Mouse (Mus musculus): Measurements from ENCODE around the gene Lif. TPM values are rescaled to one million over a fixed set of nuclear protein-coding genes. Genes with fewer than 3 reads are reported as not detected.
A peak's percentile ranks its signal among the peaks of the same experiment; 100 is the strongest.

Gene Lif
- polyA plus RNA-seq, 1 experiment: not detected

DNA sequence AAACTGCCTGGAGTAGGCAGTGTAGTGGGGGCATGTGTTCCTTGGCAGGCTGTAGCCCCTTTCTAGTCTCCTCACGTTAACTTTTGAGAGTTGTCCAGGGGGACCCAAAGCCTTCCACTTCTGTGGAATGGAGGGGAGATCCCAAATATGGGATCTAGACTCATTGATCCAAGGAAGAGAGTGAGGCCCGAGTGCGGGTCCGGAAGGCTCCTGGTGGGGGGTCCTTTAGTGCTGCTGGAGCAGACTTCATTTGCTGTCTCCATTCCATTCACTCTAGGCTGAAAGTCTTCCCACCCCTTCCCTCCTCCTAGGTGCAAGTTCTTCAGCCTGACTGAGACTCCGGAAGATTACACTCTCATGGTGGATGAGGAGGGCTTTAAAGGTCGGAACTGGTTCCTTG lies 38.7 kb upstream of the Lif start:
- peaks cover 69% of the 10 kb centered on the region for H3K4me1 ChIP-seq (ENCODE audit: control insufficient read depth)

DNA sequence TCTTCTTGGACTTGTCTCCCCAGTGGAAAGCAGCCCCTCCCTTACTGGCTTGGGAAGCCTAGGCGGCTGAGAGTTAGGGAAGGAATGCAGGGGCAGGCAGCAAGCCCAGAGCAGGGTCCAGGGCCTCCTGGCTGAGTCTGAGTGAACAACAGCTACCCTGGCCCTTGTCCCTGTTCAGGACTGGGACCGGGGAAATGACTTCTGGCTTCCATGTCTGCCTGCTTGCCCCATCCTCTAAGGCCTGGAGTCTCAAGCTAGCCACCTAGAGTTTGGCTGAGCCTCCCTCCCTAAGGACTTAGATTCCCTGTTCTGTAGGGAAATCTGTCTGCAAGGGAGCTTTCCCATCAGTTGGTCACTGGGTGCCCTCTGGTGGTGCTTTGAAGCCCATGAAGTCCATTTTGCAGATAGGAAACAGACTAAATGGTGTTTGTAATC lies 38.0 kb upstream of the Lif start:
- Histone ChIP-seq H3K36me3 (ENCODE audit: control insufficient read depth) (peaks cover 25% of the 10 kb centered on the region), H3K9me3 (ENCODE audit: control insufficient read depth, low read length) (no peaks in the 10 kb centered on the region), H3K27me3 (ENCODE audit: control insufficient read depth) (peaks cover 23% of the 10 kb centered on the region), H3K4me3 (replicated peaks) (no peak overlapping the region), H3K4me1 (ENCODE audit: control insufficient read depth) (peaks cover 75% of the 10 kb centered on the region)
- TF ChIP-seq TAL1 (IDR thresholded peaks at IDR 0.05; ENCODE audit: low read length): no peak
- no peak for TF ChIP-seq GATA1 (IDR thresholded peaks at IDR 0.05; ENCODE audit: low read length)

More for the DNA sequence above, 38.7 kb upstream of the Lif start:
- no peak for TF ChIP-seq TAL1 (IDR thresholded peaks at IDR 0.05; ENCODE audit: low read length)
- TF ChIP-seq GATA1 (IDR thresholded peaks at IDR 0.05; ENCODE audit: low read length): no peak
- Histone ChIP-seq H3K27me3 (ENCODE audit: control insufficient read depth) (peaks cover 23% of the 10 kb centered on the region), H3K4me3 (replicated peaks) (peak overlapping the region; percentile 73), H3K36me3 (ENCODE audit: control insufficient read depth) (peaks cover 32% of the 10 kb centered on the region), H3K9me3 (ENCODE audit: control insufficient read depth, low read length) (no peaks in the 10 kb centered on the region)

DNA sequence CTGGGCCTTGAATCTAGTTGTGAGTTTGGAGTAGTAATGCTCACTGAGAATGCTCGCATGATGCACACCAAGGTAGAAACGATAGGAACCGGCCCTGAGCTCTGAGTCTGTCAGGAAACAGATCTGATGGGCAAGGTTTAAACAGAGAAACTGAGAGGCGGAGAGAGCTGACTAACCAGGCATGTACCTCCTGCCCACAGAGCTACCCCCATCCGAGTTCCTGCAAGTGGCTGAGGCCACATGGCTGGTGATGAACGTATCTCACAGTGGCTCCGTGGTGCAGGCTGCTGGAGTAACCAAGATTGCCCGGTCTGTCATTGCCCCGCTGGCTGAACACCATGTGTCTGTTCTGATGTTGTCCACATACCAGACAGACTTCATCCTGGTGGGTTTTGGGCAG lies 37.4 kb upstream of the Lif start:
- Histone ChIP-seq H3K9me3 (ENCODE audit: control insufficient read depth, low read length) (no peaks in the 10 kb centered on the region), H3K4me3 (replicated peaks) (no peak overlapping the region)
- TF ChIP-seq TAL1 (IDR thresholded peaks at IDR 0.05; ENCODE audit: low read length) (no peak), GATA1 (IDR thresholded peaks at IDR 0.05; ENCODE audit: low read length) (no peak)

DNA sequence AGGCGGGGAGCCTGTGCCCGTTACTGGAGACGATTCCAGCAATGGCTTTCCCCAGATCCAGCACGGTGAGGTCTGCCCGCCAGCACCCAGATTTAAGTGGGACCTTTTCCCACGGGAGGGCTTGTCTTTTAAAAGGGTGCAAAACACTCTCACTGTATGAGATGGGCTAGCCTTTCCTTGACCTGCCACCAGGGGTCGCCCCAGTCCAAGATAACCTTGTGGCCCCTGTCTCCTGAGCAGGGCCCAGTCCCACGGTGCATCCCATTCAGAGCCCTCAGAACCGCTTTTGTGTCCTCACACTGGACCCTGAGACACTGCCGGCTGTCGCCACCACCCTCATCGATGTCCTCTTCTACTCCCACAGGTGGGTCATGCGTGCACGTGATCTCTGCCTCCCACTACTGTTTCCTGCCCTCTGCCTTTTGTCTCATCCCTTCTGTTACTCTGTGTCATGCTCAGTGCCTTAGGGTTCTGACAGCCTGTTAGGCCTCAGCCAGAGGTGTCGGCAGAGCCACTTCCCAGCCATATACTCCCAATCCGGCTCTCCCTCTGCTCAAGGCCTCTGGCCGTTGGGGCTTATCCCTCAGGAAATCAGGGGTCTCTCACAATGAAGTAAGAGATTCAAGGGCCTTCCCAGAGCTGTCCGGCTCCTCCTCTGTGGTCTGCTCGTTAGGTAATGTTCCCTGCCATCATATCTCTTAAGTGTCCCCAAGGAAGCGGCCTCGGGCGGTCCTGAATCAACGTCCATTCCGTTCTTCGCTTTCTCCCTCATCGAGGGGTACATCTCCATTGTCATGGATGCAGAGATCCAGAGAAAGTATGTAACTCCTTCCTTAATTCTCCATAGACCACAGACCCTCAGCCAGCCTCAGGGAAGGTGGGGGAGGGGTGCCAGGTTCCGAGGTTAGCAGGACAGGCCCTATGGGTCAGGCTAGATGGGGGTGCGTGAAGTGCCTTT lies 36.6 kb upstream of the Lif start:
- Histone ChIP-seq H3K27me3 (ENCODE audit: control insufficient read depth) (peaks cover 23% of the 10 kb centered on the region), H3K36me3 (ENCODE audit: control insufficient read depth) (peaks cover 24% of the 10 kb centered on the region), H3K9me3 (ENCODE audit: control insufficient read depth, low read length) (no peaks in the 10 kb centered on the region), H3K4me3 (replicated peaks) (no peak overlapping the region), H3K4me1 (ENCODE audit: control insufficient read depth) (peaks cover 89% of the 10 kb centered on the region)
- TF ChIP-seq GATA1 (IDR thresholded peaks at IDR 0.05; ENCODE audit: low read length) (no peak), TAL1 (IDR thresholded peaks at IDR 0.05; ENCODE audit: low read length) (no peak)

More for the DNA sequence above, 37.4 kb upstream of the Lif start:
- Histone ChIP-seq H3K27me3 (ENCODE audit: control insufficient read depth) (peaks cover 23% of the 10 kb centered on the region), H3K4me1 (ENCODE audit: control insufficient read depth) (peaks cover 81% of the 10 kb centered on the region), H3K36me3 (ENCODE audit: control insufficient read depth) (peaks cover 22% of the 10 kb centered on the region)

DNA sequence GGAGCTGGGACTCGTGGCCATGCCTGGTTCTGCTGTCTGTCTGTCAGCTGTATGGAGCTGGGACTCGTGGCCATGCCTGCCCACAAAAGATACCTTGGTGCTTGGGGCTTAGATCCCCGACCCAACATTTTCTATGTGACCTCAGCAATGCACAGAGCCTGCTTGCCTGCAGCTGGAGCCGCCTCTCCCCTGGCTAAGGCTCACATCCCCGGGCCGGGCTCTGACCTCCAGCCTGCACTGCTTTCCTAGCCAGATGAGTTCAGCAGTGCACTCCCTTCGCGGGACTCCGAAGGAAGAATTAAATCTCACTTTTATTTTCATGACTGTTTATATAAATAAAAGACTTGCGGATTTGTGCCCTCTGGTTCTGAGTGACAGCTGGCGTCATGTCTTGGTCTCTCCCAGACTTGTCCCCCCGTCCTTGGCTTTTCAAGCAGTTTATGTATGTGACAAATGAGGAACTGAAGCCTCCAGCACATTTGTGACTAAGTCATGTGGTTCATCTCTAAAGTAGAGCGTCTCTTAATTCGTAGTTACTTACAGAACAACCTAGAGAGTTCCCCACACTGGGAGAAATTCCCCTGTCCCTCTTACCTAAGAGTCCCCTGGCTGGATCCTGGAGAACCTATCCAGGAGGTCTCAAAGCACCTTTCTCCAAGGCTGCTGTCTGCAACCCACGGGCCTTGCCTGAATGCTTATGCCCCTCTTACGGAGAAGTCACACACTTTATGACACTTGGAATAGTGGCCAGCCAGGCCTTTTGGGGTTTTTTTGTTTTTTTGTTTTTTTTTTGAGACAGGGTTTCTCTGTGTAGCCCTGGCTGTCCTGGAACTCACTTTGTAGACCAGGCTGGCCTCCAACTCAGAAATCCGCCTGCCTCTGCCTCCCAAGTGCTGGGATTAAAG lies 35.1 kb upstream of the Lif start:
- Histone ChIP-seq H3K27me3 (ENCODE audit: control insufficient read depth) (peaks cover 23% of the 10 kb centered on the region), H3K4me3 (replicated peaks) (no peak overlapping the region), H3K36me3 (ENCODE audit: control insufficient read depth) (peaks cover 20% of the 10 kb centered on the region), H3K9me3 (ENCODE audit: control insufficient read depth, low read length) (no peaks in the 10 kb centered on the region), H3K4me1 (ENCODE audit: control insufficient read depth) (peaks cover 98% of the 10 kb centered on the region)
- TF ChIP-seq GATA1 (IDR thresholded peaks at IDR 0.05; ENCODE audit: low read length) (no peak), TAL1 (IDR thresholded peaks at IDR 0.05; ENCODE audit: low read length) (no peak)

DNA sequence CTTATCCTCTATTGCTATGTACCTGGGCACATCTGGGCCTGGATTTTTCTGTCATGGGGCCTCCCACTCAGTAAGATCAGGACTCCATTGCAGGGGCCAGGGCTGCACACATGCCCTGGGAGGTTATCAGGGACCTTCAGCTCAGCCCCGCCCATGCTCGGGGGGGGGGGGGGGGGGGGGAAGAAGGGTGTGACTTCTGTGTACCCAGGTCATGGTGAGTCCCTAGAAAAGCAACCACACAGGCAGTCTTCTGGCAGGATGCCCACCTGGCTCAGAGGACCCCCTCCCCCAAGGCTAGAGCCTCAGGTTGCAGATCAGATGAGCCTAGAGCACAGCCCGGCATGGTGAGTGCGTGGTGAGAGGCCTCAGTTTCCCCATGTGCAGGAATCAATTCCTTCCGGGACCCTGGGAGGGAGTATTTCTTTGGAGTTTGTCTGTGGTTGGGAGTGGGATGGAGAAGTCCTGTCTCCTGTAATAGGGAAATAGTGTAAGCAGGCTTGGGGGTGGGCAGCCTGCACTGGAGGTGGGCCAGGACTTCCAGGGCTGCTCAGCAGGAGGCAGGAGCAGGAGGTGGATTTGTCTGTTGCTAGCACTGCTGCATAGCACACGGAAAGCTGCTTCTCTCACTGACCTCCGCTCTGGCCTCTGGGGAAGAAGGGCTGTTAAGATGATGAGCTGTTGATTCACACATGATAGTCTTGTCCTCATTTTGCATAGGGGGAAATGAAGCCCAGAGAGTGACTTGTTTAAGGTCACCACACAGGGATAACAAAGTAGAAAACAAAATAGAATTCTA lies 33.8 kb upstream of the Lif start:
- Histone ChIP-seq H3K9me3 (ENCODE audit: control insufficient read depth, low read length) (no peaks in the 10 kb centered on the region), H3K27me3 (ENCODE audit: control insufficient read depth) (peaks cover 17% of the 10 kb centered on the region), H3K4me3 (replicated peaks) (peak overlapping the region; percentile 72), H3K36me3 (ENCODE audit: control insufficient read depth) (peaks cover 33% of the 10 kb centered on the region), H3K4me1 (ENCODE audit: control insufficient read depth) (peaks cover 97% of the 10 kb centered on the region)
- TF ChIP-seq TAL1 (IDR thresholded peaks at IDR 0.05; ENCODE audit: low read length) (peak; percentile 37; the same call in 1 of the 3 replicates), GATA1 (IDR thresholded peaks at IDR 0.05; ENCODE audit: low read length) (0 out of 2 replicates have a peak, but pooled peaks have one; percentile 29)

DNA sequence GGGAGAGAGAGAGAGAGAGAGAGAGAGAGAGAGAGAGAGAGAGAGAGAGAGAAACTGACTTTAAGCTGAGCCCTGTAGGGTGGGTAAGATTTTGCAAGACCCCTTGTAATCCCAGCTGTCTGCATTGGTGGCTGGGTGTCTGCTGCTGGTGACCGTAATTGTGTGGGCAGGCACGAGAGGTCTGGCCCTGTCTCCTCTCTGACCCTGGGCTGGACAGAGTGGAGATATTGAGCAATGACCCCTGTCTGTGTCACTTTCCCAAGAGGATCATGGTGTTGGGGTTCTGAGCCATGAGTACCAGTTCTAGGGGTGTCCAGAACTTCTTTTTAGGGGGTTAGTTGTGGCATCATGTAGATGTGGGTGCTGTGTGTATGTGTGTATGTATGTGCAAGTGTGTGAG lies 33.1 kb upstream of the Lif start:
- Histone ChIP-seq H3K27me3 (ENCODE audit: control insufficient read depth) (peaks cover 11% of the 10 kb centered on the region), H3K4me3 (replicated peaks) (peak overlapping the region; percentile 72), H3K4me1 (ENCODE audit: control insufficient read depth) (peaks cover 97% of the 10 kb centered on the region), H3K36me3 (ENCODE audit: control insufficient read depth) (peaks cover 39% of the 10 kb centered on the region), H3K9me3 (ENCODE audit: control insufficient read depth, low read length) (no peaks in the 10 kb centered on the region)
- TF ChIP-seq GATA1 (IDR thresholded peaks at IDR 0.05; ENCODE audit: low read length) (no peak), TAL1 (IDR thresholded peaks at IDR 0.05; ENCODE audit: low read length) (no peak)

DNA sequence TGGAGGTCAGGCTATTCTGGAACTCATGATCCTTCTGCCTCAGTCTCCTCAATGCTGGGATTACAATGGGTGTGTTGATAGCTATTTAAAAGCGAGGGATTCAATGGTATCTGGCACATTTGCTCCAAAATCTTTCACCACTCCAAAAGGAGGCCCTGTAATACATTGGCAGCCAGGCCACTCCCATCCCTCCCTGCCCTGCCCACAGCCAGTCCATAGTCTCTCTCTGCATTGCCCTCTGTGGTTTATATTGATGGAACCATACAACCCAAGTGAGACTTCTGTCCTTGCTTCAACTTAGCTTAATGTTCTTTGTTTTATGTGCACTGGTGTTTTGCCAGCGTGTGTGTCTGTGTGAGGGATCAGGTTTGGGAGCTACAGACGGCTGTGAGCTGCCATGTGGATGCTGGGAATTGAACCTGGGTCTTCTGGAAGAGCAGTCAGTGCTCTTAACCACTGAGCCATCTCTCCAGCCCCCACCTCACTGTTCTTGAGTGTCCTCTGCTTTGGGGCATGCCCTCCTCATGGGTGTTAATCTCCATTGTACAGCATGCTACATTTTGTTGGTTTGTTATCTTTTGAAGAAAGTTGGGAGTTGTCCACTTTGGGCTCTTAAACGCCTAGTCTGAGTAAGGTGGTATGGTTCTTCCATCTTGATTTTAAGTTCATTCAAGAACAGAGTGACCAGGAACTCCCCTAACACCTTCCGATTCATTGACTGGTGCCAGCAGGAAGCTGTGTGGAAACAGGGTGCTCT lies 30.6 kb upstream of the Lif start:
- Histone ChIP-seq H3K27me3 (ENCODE audit: control insufficient read depth) (no peaks in the 10 kb centered on the region), H3K36me3 (ENCODE audit: control insufficient read depth) (peaks cover 61% of the 10 kb centered on the region), H3K4me3 (replicated peaks) (peak overlapping the region; percentile 50), H3K9me3 (ENCODE audit: control insufficient read depth, low read length) (no peaks in the 10 kb centered on the region), H3K4me1 (ENCODE audit: control insufficient read depth) (peaks cover 93% of the 10 kb centered on the region)
- TF ChIP-seq TAL1 (IDR thresholded peaks at IDR 0.05; ENCODE audit: low read length) (no peak), GATA1 (IDR thresholded peaks at IDR 0.05; ENCODE audit: low read length) (no peak)
